Mouse (Mus musculus) liver, adult 2 months (tissue): ENCODE measurements at regions not wholly inside any gene's neighbourhood (a gene's known extent, or its start where the extent isn't known, plus 50 kb on each side); places are given as distances from the start of the nearest gene placed in this dataset.

Experiments used
- CTCF ChIP-seq: fragments of 200-500 bp; IDR thresholded peaks from 2 replicates; pipeline ENCODE4 v1.5.1; 2011; ENCODE audit warnings: low read depth, low read length, control low read depth
- POLR2A ChIP-seq: fragments of 200-500 bp; IDR thresholded peaks from 2 replicates; pipeline ENCODE4 v1.6.1; 2011; ENCODE audit warnings: low read length, control low read depth; ENCODE audit not compliant: insufficient read depth; ENCODE audit errors: extremely low read depth

- TF ChIP-seq CTCF (no peak), POLR2A (no peak)
Observed at GRCm38 (mm10) chr4:55763112-55763511, 230.8 kb upstream of the Klf4 start.
